Mouse (Mus musculus) heart, postnatal 0 days (tissue): ENCODE measurements at regions not wholly inside any gene's neighbourhood (a gene's known extent, or its start where the extent isn't known, plus 50 kb on each side); places are given as distances from the start of the nearest gene placed in this dataset.
A peak's percentile ranks its signal among the peaks of the same experiment; 100 is the strongest.

Experiments
- ATAC-seq: fragments of 200-750 bp; cut with Nextera tagmentation; 2 replicates; pipeline ENCODE4 v1.8.0; 2017; ENCODE audit warnings: low read depth, moderate number of reproducible peaks, moderate library complexity; ENCODE audit not compliant: insufficient read depth
- DNase-seq: peaks from one replicate; pipeline ENCODE4 v3.0.0-alpha.2; 2016; ENCODE audit warnings: low spot score
- H3K27ac ChIP-seq: fragments of 300-500 bp; sonication (generic); 2 replicates; pipeline ENCODE4 v1.5.1; 2014; ENCODE audit warnings: low read depth, mild to moderate bottlenecking
- H3K27me3 ChIP-seq: fragments of 300-500 bp; sonication (generic); 2 replicates; pipeline ENCODE4 v1.6.1; 2014; ENCODE audit warnings: low read length, mixed read lengths; ENCODE audit not compliant: control insufficient read depth, insufficient read depth
- H3K36me3 ChIP-seq: fragments of 300-500 bp; sonication (generic); replicated peaks from 2 replicates; pipeline ENCODE4 v1.6.1; 2014; ENCODE audit warnings: low read length, mixed read lengths; ENCODE audit not compliant: control insufficient read depth, insufficient read depth
- H3K4me1 ChIP-seq: fragments of 300-500 bp; sonication (generic); 2 replicates; pipeline ENCODE4 v1.6.1; 2014; ENCODE audit warnings: antibody characterized with exemption; ENCODE audit not compliant: control insufficient read depth, insufficient read depth
- H3K4me2 ChIP-seq: fragments of 300-500 bp; sonication (generic); 2 replicates; pipeline ENCODE4 v1.6.1; 2014; ENCODE audit warnings: low read depth, mild to moderate bottlenecking, low read length, moderate library complexity
- H3K4me3 ChIP-seq: fragments of 300-500 bp; sonication (generic); 2 replicates; pipeline ENCODE4 v1.5.1; 2014; ENCODE audit warnings: low read depth, low read length
- H3K9ac ChIP-seq: fragments of 300-500 bp; sonication (generic); replicated peaks from 2 replicates; pipeline ENCODE4 v1.6.1; 2014; ENCODE audit warnings: low read depth, low read length, mixed read lengths
- H3K9me3 ChIP-seq: fragments of 300-500 bp; sonication (generic); replicated peaks from 2 replicates; pipeline ENCODE4 v1.6.1; 2016; ENCODE audit warnings: low read length; ENCODE audit not compliant: control insufficient read depth
- CTCF ChIP-seq: IDR thresholded peaks from 2 replicates; pipeline ENCODE4 v1.5.1; 2016; ENCODE audit warnings: antibody characterized with exemption, control low read depth, low read depth
- EP300 ChIP-seq: IDR thresholded peaks from 2 replicates; pipeline ENCODE4 v1.6.1; 2016; ENCODE audit warnings: antibody characterized with exemption, low read depth
- WGBS: fragments of 180-500 bp; shearing (Covaris S2); extraction: QIAGEN DNeasy Blood & Tissue Kit; methylation state at CpG from one replicate; pipeline ENCODE4 v1.1.7; 2014; 5-methylcytosine and 5-hydroxymethylcytosine counted together

DNA sequence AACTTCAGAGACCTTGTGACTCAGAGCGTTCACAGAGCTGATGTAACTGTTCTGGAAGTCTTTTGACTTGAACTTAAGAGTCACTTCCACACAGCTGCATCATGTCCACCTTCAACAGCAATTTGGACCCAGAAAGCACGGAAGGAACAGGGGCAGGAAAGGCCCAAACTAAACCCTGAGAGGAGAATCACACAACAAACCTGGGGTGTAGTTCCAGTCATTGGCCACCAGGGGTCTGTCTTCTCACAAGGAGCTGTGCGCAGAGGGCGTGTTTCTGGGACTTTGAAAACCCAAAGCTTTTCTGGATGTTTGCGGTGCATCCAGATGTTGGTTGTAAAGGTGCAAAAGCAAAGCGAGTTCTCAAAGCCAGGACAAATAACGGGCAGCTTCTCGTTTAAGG is 231.9 kb upstream of the 1700056E22Rik start:
- Histone ChIP-seq H3K4me1 (no peaks in the 10 kb centered on the region), H3K36me3 (no peaks in the 10 kb centered on the region), H3K9ac (no peak overlapping the region), H3K4me2 (no peak overlapping the region), H3K9me3 (peaks cover 5% of the 10 kb centered on the region; the same call in 1 of the 2 replicates), H3K27me3 (no peaks in the 10 kb centered on the region), H3K4me3 (no peak overlapping the region), H3K27ac (no peak overlapping the region)
- WGBS, result 16% methylated on average over 8 of the region's 8 CpGs
- ATAC-seq (peak; percentile 44; the same call in 1 of the 2 replicates), DNase-seq (peak; percentile 77)
- TF ChIP-seq EP300 (no peak), CTCF (peak; percentile 97)

- Histone ChIP-seq H3K36me3 (no peaks in the 10 kb centered on the region), H3K27ac (no peak overlapping the region), H3K27me3 (no peaks in the 10 kb centered on the region), H3K4me2 (no peak overlapping the region), H3K9me3 (peaks cover 5% of the 10 kb centered on the region; the same call in 1 of the 2 replicates), H3K4me1 (no peaks in the 10 kb centered on the region), H3K9ac (no peak overlapping the region), H3K4me3 (no peak overlapping the region)
- 66% methylated on average over 2 of the region's 2 CpGs for WGBS
- peak; percentile 27 for TF ChIP-seq CTCF
- TF ChIP-seq EP300, result no peak
- ATAC-seq, result no peak
- no peak for DNase-seq
These were observed 228.9 kb upstream of the 1700056E22Rik start for GRCm38 (mm10) chr1:184262975-184263374.

DNA sequence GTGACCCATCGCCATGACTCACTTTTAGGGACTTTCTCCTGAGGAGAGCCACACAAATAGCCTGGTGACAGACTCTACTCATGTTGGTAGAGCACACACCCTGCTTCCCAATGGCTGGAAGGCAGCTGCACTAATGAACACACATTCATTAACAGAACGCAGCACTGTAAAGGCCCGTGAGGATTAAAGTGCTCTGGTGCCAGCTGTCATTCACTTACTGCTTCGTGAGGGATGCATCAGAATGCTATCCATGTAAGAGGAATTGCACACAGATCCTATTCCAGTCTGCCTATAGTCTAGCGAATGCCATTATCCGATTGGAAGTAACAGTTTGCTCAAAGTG is 227.3 kb upstream of the 1700056E22Rik start:
- peaks cover 5% of the 10 kb centered on the region; the same call in 1 of the 2 replicates for H3K9me3 ChIP-seq
- H3K4me3 ChIP-seq, result no peak overlapping the region
- no peak overlapping the region for H3K4me2 ChIP-seq
- no peaks in the 10 kb centered on the region for H3K4me1 ChIP-seq
- no peak for DNase-seq
- H3K27ac ChIP-seq, result no peak overlapping the region
- no peak for TF ChIP-seq CTCF
- no peak for TF ChIP-seq EP300
- 81% methylated on average over 6 of the region's 6 CpGs for WGBS
- no peak for ATAC-seq
- no peaks in the 10 kb centered on the region for H3K27me3 ChIP-seq
- H3K9ac ChIP-seq, result no peak overlapping the region
- H3K36me3 ChIP-seq, result no peaks in the 10 kb centered on the region

DNA sequence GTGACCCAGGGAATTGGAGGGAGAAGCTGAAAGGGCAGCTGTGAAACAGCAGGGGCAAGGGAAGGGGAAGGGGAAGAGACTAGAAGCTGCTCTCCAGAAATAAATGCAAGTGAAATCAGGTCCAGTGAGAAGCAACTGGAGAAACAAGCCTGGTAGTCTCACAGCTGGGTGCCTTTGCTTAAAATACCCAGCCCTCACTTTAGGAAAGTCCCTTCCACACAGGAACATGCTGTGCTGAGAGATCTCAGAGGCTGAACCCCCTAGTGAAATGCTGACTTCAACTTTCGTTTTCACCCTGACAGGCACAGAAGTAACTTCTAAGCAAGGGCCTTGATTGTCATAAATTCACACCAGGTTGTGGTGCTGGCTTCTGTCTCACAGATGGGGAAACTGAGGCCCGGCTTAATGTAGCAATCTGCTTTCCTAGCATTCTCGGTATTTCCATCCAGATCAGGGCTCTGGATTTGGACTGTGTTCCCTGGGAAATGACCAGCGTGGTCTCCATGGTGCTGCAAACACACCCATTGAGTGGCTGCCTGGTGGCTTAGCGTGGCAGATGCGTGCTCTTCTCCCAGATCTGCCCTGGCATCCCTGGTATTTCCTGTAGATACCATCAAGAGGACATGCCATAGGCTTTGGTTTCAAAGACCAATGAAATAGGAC is 226.8 kb upstream of the 1700056E22Rik start:
- 73% methylated on average over 6 of the region's 6 CpGs for WGBS
- ATAC-seq, result no peak
- no peak for DNase-seq

GRCm38 (mm10) chr1:184259853-184260252 is 225.8 kb upstream of the 1700056E22Rik start:
- WGBS, result 80% methylated on average over 9 of the region's 9 CpGs
- Histone ChIP-seq H3K9me3 (peaks cover 5% of the 10 kb centered on the region; the same call in 1 of the 2 replicates), H3K36me3 (no peaks in the 10 kb centered on the region), H3K9ac (no peak overlapping the region), H3K27me3 (no peaks in the 10 kb centered on the region), H3K27ac (no peak overlapping the region), H3K4me2 (no peak overlapping the region), H3K4me3 (no peak overlapping the region), H3K4me1 (no peaks in the 10 kb centered on the region)
- TF ChIP-seq EP300, result no peak
- no peak for TF ChIP-seq CTCF
- DNase-seq (no peak), ATAC-seq (no peak)

More for the DNA sequence above, 226.8 kb upstream of the 1700056E22Rik start:
- peaks cover 5% of the 10 kb centered on the region; the same call in 1 of the 2 replicates for H3K9me3 ChIP-seq
- H3K4me2 ChIP-seq, result no peak overlapping the region
- no peak overlapping the region for H3K27ac ChIP-seq
- no peaks in the 10 kb centered on the region for H3K36me3 ChIP-seq
- H3K4me1 ChIP-seq, result no peaks in the 10 kb centered on the region
- no peak overlapping the region for H3K4me3 ChIP-seq
- no peak for TF ChIP-seq CTCF
- no peak for TF ChIP-seq EP300
- no peak overlapping the region for H3K9ac ChIP-seq
- H3K27me3 ChIP-seq, result no peaks in the 10 kb centered on the region

- WGBS, result 83% methylated on average over 6 of the region's 6 CpGs
- no peaks in the 10 kb centered on the region for H3K36me3 ChIP-seq
- H3K27me3 ChIP-seq, result no peaks in the 10 kb centered on the region
- ATAC-seq (no peak), DNase-seq (no peak)
- no peaks in the 10 kb centered on the region for H3K9me3 ChIP-seq
- no peak overlapping the region for H3K9ac ChIP-seq
- H3K4me3 ChIP-seq, result no peak overlapping the region
- H3K27ac ChIP-seq, result no peak overlapping the region
- H3K4me1 ChIP-seq, result no peaks in the 10 kb centered on the region
- no peak overlapping the region for H3K4me2 ChIP-seq
- TF ChIP-seq CTCF (no peak), EP300 (no peak)
These were observed 223.3 kb upstream of the 1700056E22Rik start for GRCm38 (mm10) chr1:184257356-184257755.
